Mouse (Mus musculus) heart, embryonic 16.5 days (tissue): ENCODE results near the gene Wnk2. TPM values are rescaled to one million over a fixed set of nuclear protein-coding genes. Genes with fewer than 3 reads are reported as not detected.
"Not testable (repeated sequence)": the region's sequence is repeated elsewhere in the genome, so short reads cannot be mapped to it uniquely, and the experiment has no call there.

ENCODE experiments used
- ATAC-seq: fragments of 200-750 bp; cut with Nextera tagmentation; replicated peaks from 2 replicates; pipeline ENCODE4 v1.8.0; 2017; ENCODE audit warnings: moderate number of reproducible peaks; ENCODE audit not compliant: insufficient read depth, low FRiP score; ENCODE audit errors: extremely low read depth
- H3K27ac ChIP-seq: fragments of 300-500 bp; sonication (generic); 2 replicates; pipeline ENCODE4 v1.5.1; 2014; ENCODE audit warnings: mild to moderate bottlenecking, low read length, control low read depth, moderate library complexity
- H3K27me3 ChIP-seq: fragments of 300-500 bp; sonication (generic); 2 replicates; pipeline ENCODE4 v1.6.1; 2014; ENCODE audit warnings: low read length, mixed read lengths; ENCODE audit not compliant: control insufficient read depth, insufficient read depth
- H3K36me3 ChIP-seq: fragments of 300-500 bp; sonication (generic); 2 replicates; pipeline ENCODE4 v1.6.1; 2014; ENCODE audit not compliant: control insufficient read depth, insufficient read depth
- H3K4me1 ChIP-seq: fragments of 300-500 bp; sonication (generic); 2 replicates; pipeline ENCODE4 v1.6.1; 2014; ENCODE audit warnings: low read length, mixed read lengths; ENCODE audit not compliant: control insufficient read depth, insufficient read depth
- H3K4me2 ChIP-seq: fragments of 300-500 bp; sonication (generic); 2 replicates; pipeline ENCODE4 v1.6.1; 2014; ENCODE audit warnings: low read depth, mild to moderate bottlenecking, control low read depth, low read length
- H3K4me3 ChIP-seq: fragments of 300-500 bp; sonication (generic); 2 replicates; pipeline ENCODE4 v1.5.1; 2014; ENCODE audit warnings: mild to moderate bottlenecking, control low read depth, low read length
- H3K9ac ChIP-seq: fragments of 300-500 bp; sonication (generic); 2 replicates; pipeline ENCODE4 v1.6.1; 2014; ENCODE audit warnings: low read length, control low read depth
- H3K9me3 ChIP-seq: fragments of 300-500 bp; sonication (generic); replicated peaks from 2 replicates; pipeline ENCODE4 v1.6.1; 2016; ENCODE audit warnings: low read length; ENCODE audit not compliant: control insufficient read depth
- WGBS: fragments of 180-500 bp; shearing (Covaris S2); extraction: QIAGEN DNeasy Blood & Tissue Kit; methylation state at CpG from one replicate; pipeline ENCODE4 v1.1.7; 2014; 5-methylcytosine and 5-hydroxymethylcytosine counted together
- polyA plus RNA-seq: library from polyadenylated mRNA; unstranded; fragments of >200 nt; fragmentation: Nextera tagmentation; extraction: Ambion mirVana; gene quantifications from 2 replicates; pipeline ENCODE4 v1.2.1, GENCODE M21; 2015

The Wnk2 gene
- polyA plus RNA-seq, 1 experiment from 2014 or later, result 1.8 TPM

DNA sequence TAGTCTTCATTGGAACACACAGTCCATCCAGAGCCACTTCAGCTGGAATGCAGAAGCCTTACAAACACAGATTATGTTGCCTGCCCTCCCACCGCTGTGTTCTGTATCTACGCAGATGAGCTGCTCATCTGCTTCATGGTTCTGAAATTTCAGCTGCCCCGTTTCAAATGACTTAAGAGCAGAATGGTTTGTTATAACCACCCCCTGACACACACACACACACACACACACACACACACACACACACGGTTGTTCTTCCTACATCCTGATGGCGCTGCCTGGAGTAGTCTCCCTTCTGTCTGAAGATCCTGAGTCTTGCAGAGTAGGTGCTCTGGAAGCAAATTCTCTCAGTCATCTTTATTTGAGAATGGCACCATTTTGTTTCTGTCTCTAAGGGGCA, 83.6 kb downstream of the Wnk2 start:
- no peaks in the 10 kb centered on the region for H3K27me3 ChIP-seq
- no peak overlapping the region for H3K4me3 ChIP-seq
- no peaks in the 10 kb centered on the region for H3K9me3 ChIP-seq
- no peaks in the 10 kb centered on the region for H3K4me1 ChIP-seq
- no peak overlapping the region for H3K9ac ChIP-seq
- 59% methylated on average over 5 of the region's 5 CpGs for WGBS
- H3K36me3 ChIP-seq, result no peaks in the 10 kb centered on the region
- no peak for ATAC-seq
- no peak overlapping the region for H3K4me2 ChIP-seq
- no peak overlapping the region for H3K27ac ChIP-seq

DNA sequence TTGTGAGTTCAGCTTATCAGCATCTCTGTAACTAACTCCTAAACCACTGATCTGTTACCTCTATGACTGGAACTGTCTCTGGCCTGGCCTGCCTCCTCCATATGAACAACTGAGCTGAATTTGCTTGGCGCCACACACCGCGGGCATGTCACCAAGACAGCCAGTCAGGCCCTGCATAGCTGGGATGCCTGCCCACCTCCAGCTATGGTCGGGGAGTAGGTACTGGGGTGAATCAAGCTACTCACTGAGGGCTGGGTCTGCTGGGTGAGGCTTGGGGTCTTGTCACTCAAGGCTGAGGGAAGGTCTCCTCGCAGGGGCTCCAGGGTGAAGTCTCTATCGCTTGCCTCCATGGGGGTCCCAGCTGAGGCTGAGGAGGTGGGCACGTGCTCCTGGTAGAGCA, 87.4 kb downstream of the Wnk2 start:
- Histone ChIP-seq H3K4me3 (no peak overlapping the region), H3K36me3 (no peaks in the 10 kb centered on the region), H3K27me3 (no peaks in the 10 kb centered on the region), H3K4me2 (no peak overlapping the region), H3K9me3 (no peaks in the 10 kb centered on the region), H3K9ac (no peak overlapping the region), H3K4me1 (no peaks in the 10 kb centered on the region), H3K27ac (no peak overlapping the region)
- 75% methylated on average over 7 of the region's 7 CpGs for WGBS
- ATAC-seq, result no peak

DNA sequence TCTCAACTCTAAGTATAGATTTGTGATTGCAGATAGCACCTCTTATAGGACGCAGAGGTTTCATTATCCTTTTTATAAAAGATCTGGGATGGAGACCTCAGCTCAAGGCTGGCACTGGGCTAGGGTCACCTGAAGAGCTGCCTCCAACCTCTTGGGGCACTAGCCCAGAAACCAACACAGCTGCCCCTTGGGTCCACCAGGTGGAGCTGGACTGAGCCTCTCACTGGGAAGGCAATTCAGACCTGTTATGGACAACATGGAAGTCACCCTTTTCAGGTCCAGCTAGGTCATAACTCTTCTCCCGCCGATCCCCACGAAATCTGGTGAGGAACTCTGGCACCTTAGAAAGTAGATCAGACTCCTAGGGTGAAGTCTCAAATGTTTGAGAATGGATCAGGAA, 89.3 kb downstream of the Wnk2 start:
- Histone ChIP-seq H3K9ac (no peak overlapping the region), H3K4me1 (no peaks in the 10 kb centered on the region), H3K4me3 (no peak overlapping the region), H3K36me3 (no peaks in the 10 kb centered on the region), H3K27me3 (no peaks in the 10 kb centered on the region), H3K27ac (no peak overlapping the region), H3K4me2 (no peak overlapping the region), H3K9me3 (no peaks in the 10 kb centered on the region)
- 82% methylated on average over 4 of the region's 4 CpGs for WGBS
- ATAC-seq, result no peak

GRCm38 (mm10) chr13:49056304-49056703, 91.5 kb downstream of the Wnk2 start:
- no peak overlapping the region for H3K27ac ChIP-seq
- ATAC-seq, result no peak
- WGBS, result 89% methylated on average over 4 of the region's 4 CpGs
- H3K4me1 ChIP-seq, result no peaks in the 10 kb centered on the region
- no peak overlapping the region for H3K4me3 ChIP-seq
- H3K36me3 ChIP-seq, result no peaks in the 10 kb centered on the region
- no peaks in the 10 kb centered on the region for H3K27me3 ChIP-seq
- no peaks in the 10 kb centered on the region for H3K9me3 ChIP-seq
- no peak overlapping the region for H3K9ac ChIP-seq
- H3K4me2 ChIP-seq, result no peak overlapping the region

- H3K27ac ChIP-seq, H3K36me3 ChIP-seq, H3K9ac ChIP-seq, H3K4me3 ChIP-seq, H3K9me3 ChIP-seq, H3K27me3 ChIP-seq, H3K4me1 ChIP-seq, ATAC-seq, H3K4me2 ChIP-seq: not testable (repeated sequence)
These were observed 93.1 kb downstream of the Wnk2 start for GRCm38 (mm10) chr13:49054753-49055152.

- Histone ChIP-seq H3K36me3 (no peaks in the 10 kb centered on the region), H3K27ac (peak overlapping the region; percentile 6; the same call in 1 of the 2 replicates), H3K9ac (no peak overlapping the region), H3K9me3 (no peaks in the 10 kb centered on the region), H3K27me3 (no peaks in the 10 kb centered on the region), H3K4me1 (no peaks in the 10 kb centered on the region), H3K4me2 (no peak overlapping the region), H3K4me3 (no peak overlapping the region)
- WGBS, result 65% methylated on average over 2 of the region's 2 CpGs
- ATAC-seq, result no peak
These were observed 94.5 kb downstream of the Wnk2 start for GRCm38 (mm10) chr13:49053333-49053732.

- H3K36me3 ChIP-seq, result no peaks in the 10 kb centered on the region
- H3K27me3 ChIP-seq, result no peaks in the 10 kb centered on the region
- no peaks in the 10 kb centered on the region for H3K9me3 ChIP-seq
- no peak overlapping the region for H3K9ac ChIP-seq
- ATAC-seq, result no peak
- WGBS, result 35% methylated on average over 9 of the region's 9 CpGs
- no peaks in the 10 kb centered on the region for H3K4me1 ChIP-seq
- H3K4me3 ChIP-seq, result no peak overlapping the region
- no peak overlapping the region for H3K4me2 ChIP-seq
- H3K27ac ChIP-seq, result no peak overlapping the region
These were observed 95.3 kb downstream of the Wnk2 start for GRCm38 (mm10) chr13:49052512-49052911.

DNA sequence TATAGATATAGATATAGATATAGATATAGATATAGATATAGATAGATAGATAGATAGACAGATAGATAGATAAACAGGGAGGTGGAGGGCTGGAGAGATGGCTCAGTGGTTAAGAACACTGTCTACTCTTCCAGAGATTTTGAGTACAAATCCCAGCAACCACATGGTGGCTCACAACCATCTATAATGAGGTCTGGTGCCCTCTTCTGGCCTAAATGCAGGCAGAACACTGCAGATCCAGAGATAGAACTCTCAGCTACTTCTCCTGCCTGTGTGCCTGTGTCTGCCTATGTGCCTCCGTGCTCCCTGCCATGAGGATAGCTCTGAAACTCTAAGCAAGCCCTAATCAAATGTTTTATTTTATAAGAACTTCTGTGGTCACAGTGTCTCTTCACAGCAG, 100.4 kb downstream of the Wnk2 start:
- ATAC-seq, result no peak
- Histone ChIP-seq H3K4me2 (no peak overlapping the region), H3K27me3 (no peaks in the 10 kb centered on the region), H3K36me3 (no peaks in the 10 kb centered on the region), H3K9ac (no peak overlapping the region), H3K27ac (no peak overlapping the region), H3K4me3 (no peak overlapping the region), H3K9me3 (no peaks in the 10 kb centered on the region), H3K4me1 (no peaks in the 10 kb centered on the region)
- WGBS, result 83% methylated on average over 1 of the region's 1 CpGs

DNA sequence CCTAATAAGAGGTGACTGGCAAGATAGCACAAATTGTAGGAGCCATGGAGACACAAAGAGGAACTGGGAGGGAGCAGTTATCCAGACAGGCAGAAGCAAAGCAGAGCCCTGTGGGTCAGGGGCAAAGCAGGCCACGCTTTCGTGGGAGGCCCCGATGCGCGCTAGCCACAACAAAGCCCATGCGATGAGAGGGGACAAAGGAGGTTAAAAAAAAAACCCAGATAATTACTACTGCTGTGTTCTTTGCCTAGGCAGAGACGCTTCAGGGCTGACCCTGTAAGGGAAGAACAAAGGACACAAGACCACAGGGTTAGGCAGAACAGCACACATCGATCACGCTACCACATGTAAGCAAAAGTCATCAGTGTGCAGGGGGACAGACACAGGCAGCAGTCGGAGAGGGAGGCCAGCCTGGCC, 103.7 kb downstream of the Wnk2 start:
- no peaks in the 10 kb centered on the region for H3K9me3 ChIP-seq
- no peak overlapping the region for H3K4me3 ChIP-seq
- no peak overlapping the region for H3K27ac ChIP-seq
- H3K4me1 ChIP-seq, result no peaks in the 10 kb centered on the region
- ATAC-seq, result no peak
- H3K4me2 ChIP-seq, result no peak overlapping the region
- H3K36me3 ChIP-seq, result no peaks in the 10 kb centered on the region
- H3K9ac ChIP-seq, result no peak overlapping the region
- WGBS, result 69% methylated on average over 10 of the region's 10 CpGs
- H3K27me3 ChIP-seq, result no peaks in the 10 kb centered on the region

DNA sequence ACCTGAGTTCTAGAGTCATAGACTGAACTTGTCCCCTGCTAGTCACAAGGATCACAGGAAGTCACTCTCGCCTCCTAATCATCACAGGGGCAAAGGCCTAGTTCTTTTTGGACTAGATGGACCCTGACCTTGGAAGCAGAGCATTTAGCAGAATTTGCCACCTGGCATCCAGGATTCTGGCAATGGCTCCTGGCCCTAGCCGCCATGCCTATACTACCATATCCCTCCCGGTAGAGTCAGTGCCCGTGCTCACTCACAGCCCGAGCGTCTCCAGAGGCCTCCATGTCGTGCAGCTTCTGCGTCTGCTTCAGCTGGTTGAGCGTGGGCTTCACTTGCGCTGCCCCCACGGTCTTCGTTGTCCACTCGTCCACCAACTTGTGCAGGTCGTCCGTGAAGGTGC, 105.4 kb downstream of the Wnk2 start:
- Histone ChIP-seq H3K4me3 (no peak overlapping the region), H3K4me1 (peaks cover 2% of the 10 kb centered on the region), H3K27ac (no peak overlapping the region), H3K9ac (no peak overlapping the region), H3K9me3 (no peaks in the 10 kb centered on the region), H3K4me2 (no peak overlapping the region), H3K27me3 (no peaks in the 10 kb centered on the region), H3K36me3 (no peaks in the 10 kb centered on the region)
- 93% methylated on average over 15 of the region's 15 CpGs for WGBS
- no peak for ATAC-seq
